In genomic region chr9:106038865-106039264, GRCm38 (mm10) we compare ENCODE assay signal across 9 mouse cellular contexts. TPM values are rescaled to one million over a fixed set of nuclear protein-coding genes. Genes with fewer than 3 reads are reported as not detected.
DNase-seq lines count a peak whose midpoint lies in the region; ATAC-seq and TF ChIP-seq lines count a peak whose summit lies in the region.
"Had no signal": no experiment of that assay in that cellular context is flagged by ENCODE, and none has a peak within 500 bp of the region (broad histone marks: within the 10 kb centered on the region; RNA-seq: fewer than 3 reads in every experiment).

No protein-coding gene starts in this region.

- H3K9ac ChIP-seq in liver, adult 2 months (ENCODE audit: low read depth, low read length) = no peak overlapping the region
- H3K9ac ChIP-seq in liver, embryonic 11.5 days (ENCODE audit: low read depth, low read length) = no peak overlapping the region

- TF ChIP-seq POLR2A in liver, adult 2 months (IDR thresholded peaks at IDR 0.05; ENCODE audit: extremely low read depth, insufficient read depth, low read length) = no peak
- TF ChIP-seq POLR2A in cortical plate, adult 2 months (IDR thresholded peaks at IDR 0.05; ENCODE audit: extremely low read depth, insufficient read depth, low read length) = no peak

- ATAC-seq in liver, embryonic 11.5 days (replicated peaks; ENCODE audit: low FRiP score) = no peak
- ATAC-seq in megakaryocyte, adult 5-6 weeks (ENCODE audit: poor library complexity, severe bottlenecking) = no peak

- no peaks in the 10 kb centered on the region for H3K36me3 ChIP-seq in liver, adult 2 months (ENCODE audit: control insufficient read depth, insufficient read depth, low read length)
- no peaks in the 10 kb centered on the region for H3K36me3 ChIP-seq in liver, embryonic 11.5 days (ENCODE audit: control insufficient read depth, insufficient read depth, low read length)

- intact Hi-C loops in heart, postnatal 36 days (cut with DNase I) = loop anchor here (5.0 kb wide), 1 partner anchor 347 kb away; no protein-coding TSS in a partner anchor
- intact Hi-C loops in left cerebral cortex, postnatal 10 days (cut with DNase I) = loop anchor here (5.0 to 10.0 kb wide), 2 partner anchors 547 to 614 kb away; no protein-coding TSS in a partner anchor

- no peak overlapping the region for H3K4me3 ChIP-seq in liver, adult 2 months (ENCODE audit: insufficient read depth, low read depth, low read length)
- no peak overlapping the region for H3K4me3 ChIP-seq in liver, embryonic 11.5 days (ENCODE audit: low read depth, low read length)
- no peak overlapping the region for H3K4me3 ChIP-seq in cortical plate, adult 2 months (ENCODE audit: insufficient read depth, low read length)
- H3K4me3 ChIP-seq: erythroblast, embryonic 14.5 days had no signal

- H3K9me3 ChIP-seq in liver, embryonic 11.5 days (ENCODE audit: control insufficient read depth, low read length) = no peaks in the 10 kb centered on the region

- H3K27me3 ChIP-seq in liver, adult 2 months (ENCODE audit: control insufficient read depth, insufficient read depth, low read length) = no peaks in the 10 kb centered on the region
- H3K27me3 ChIP-seq in liver, embryonic 11.5 days (replicated peaks; ENCODE audit: control insufficient read depth, insufficient read depth, low read length) = no peaks in the 10 kb centered on the region

- peak; percentile 17 for DNase-seq in liver, adult 2 months (ENCODE audit: extremely low read depth, low read depth, low spot score)
- no peak for DNase-seq in liver, embryonic 11.5 days (ENCODE audit: low spot score)
- peak; percentile 18 for DNase-seq in WW6 (ENCODE audit: low read depth, low spot score)
- peak; percentile 31 to 41 for DNase-seq in heart, postnatal 36 days
- DNase-seq in left cerebral cortex, postnatal 10 days (ENCODE audit: extremely low spot score in 1 of 2, low spot score in 2 of 2) = peak; percentile 56 to 91
- peak; percentile 5 to 21 for DNase-seq in natural killer cell, adult 2 months (ENCODE audit: low spot score in 2 of 2)

- 0 out of 2 replicates have a peak, but pooled peaks have one; percentile 11 for TF ChIP-seq CTCF in liver, adult 2 months (IDR thresholded peaks at IDR 0.05; ENCODE audit: low read depth, low read length)
- TF ChIP-seq CTCF in cortical plate, adult 2 months (IDR thresholded peaks at IDR 0.05; ENCODE audit: extremely low read depth, insufficient read depth, low read length) = peak; percentile 46; the same call in 1 of the 2 replicates

- 7% methylated on average over 4 of the region's 4 CpGs for WGBS in liver, adult 2 months
- WGBS in liver, embryonic 11.5 days = 7% methylated on average over 4 of the region's 4 CpGs

- H3K79me2 ChIP-seq in liver, adult 2 months (ENCODE audit: control insufficient read depth, insufficient read depth, low read length) = no peaks in the 10 kb centered on the region

- no peak overlapping the region for H3K4me2 ChIP-seq in liver, embryonic 11.5 days

- H3K27ac ChIP-seq in liver, adult 2 months (replicated peaks; ENCODE audit: insufficient read depth, low read depth, low read length) = no peak overlapping the region
- H3K27ac ChIP-seq in liver, embryonic 11.5 days (ENCODE audit: low read depth, low read length) = no peak overlapping the region
- peak overlapping the region; percentile 92 for H3K27ac ChIP-seq in cortical plate, adult 2 months (ENCODE audit: insufficient read depth, low read length)

- no peaks in the 10 kb centered on the region for H3K4me1 ChIP-seq in liver, adult 2 months (ENCODE audit: control insufficient read depth, insufficient read depth, low read length)
- no peaks in the 10 kb centered on the region for H3K4me1 ChIP-seq in liver, embryonic 11.5 days (replicated peaks; ENCODE audit: control insufficient read depth, insufficient read depth, low read length)
- H3K4me1 ChIP-seq in cortical plate, adult 2 months (ENCODE audit: control insufficient read depth, insufficient read depth, low read length) = no peaks in the 10 kb centered on the region

RNA-seq across cellular contexts. Expression of gene Col6a4, which starts 57.7 kb away (rescaled TPM):
- not detected in 2 replicates for total RNA-seq in liver, adult 2 months (2014; rRNA removed)
- polyA plus RNA-seq in liver, adult 2 months (2012; rRNA removed) = not detected in 2 replicates
- not detected in 2 replicates for polyA plus RNA-seq in liver, embryonic 11.5 days (2014; fragmentation: Nextera tagmentation; extraction: Ambion mirVana)
- 2.1 and 3.9 TPM in 2 replicates for polyA plus RNA-seq in cortical plate, adult 2 months (2012; rRNA removed)
- total RNA-seq in heart, postnatal 36 days (2021) = not detected
- 1 to 10 TPM; 3.3 to 4.1 TPM for total RNA-seq in left cerebral cortex, postnatal 10 days (2021)
- not detected in 2 replicates for total RNA-seq in megakaryocyte, adult 5-6 weeks (2015)
- total RNA-seq in megakaryocyte, adult 5-6 weeks (2017) = not detected in 2 replicates
- polyA plus RNA-seq: erythroblast, embryonic 14.5 days had no signal
